Mouse (Mus musculus): Measurements from ENCODE around the gene Igsf3. TPM values are rescaled to one million over a fixed set of nuclear protein-coding genes. Genes with fewer than 3 reads are reported as not detected.

Igsf3 gene
- polyA plus RNA-seq, 1 experiment from 2014 or later: 38.0 TPM

DNA sequence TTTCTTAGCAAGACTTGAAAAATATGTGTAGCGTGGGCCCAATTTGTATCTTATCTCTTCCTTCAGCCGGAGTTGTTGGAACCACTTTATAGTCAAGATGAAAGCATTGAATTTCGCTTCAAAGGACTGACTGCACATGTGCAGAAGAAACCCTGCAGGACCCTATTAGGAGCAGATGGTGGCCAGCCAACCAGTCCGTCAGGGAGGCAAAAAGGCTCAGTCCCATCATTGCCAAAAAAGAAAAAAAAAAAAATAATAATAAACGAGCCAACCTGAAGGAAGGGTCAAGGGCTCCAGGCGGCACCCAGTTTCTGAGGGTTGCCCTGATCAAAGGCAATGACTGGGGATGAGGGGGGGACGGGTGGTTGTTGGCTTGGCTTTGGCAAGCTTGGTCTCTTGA is 83.7 kb downstream of the Igsf3 start:
- H3K4me1 ChIP-seq (replicated peaks): no peaks in the 10 kb centered on the region
- no peak overlapping the region for H3K9ac ChIP-seq
- ATAC-seq (replicated peaks; ENCODE audit: insufficient number of reproducible peaks, insufficient read depth, low FRiP score, low read depth): no peak
- H3K4me3 ChIP-seq: no peak overlapping the region
- no peak overlapping the region for H3K27ac ChIP-seq
- no peak overlapping the region for H3K4me2 ChIP-seq
- peaks cover 40% of the 10 kb centered on the region for H3K36me3 ChIP-seq
- H3K27me3 ChIP-seq: no peaks in the 10 kb centered on the region
- WGBS: 75% methylated on average over 7 of the region's 7 CpGs
- H3K9me3 ChIP-seq (replicated peaks): no peaks in the 10 kb centered on the region

- Histone ChIP-seq H3K36me3 (peaks cover 40% of the 10 kb centered on the region), H3K27me3 (no peaks in the 10 kb centered on the region), H3K9ac (no peak overlapping the region), H3K27ac (no peak overlapping the region), H3K4me2 (no peak overlapping the region), H3K4me1 (replicated peaks) (no peaks in the 10 kb centered on the region), H3K4me3 (no peak overlapping the region), H3K9me3 (replicated peaks) (no peaks in the 10 kb centered on the region)
- no peak for ATAC-seq (replicated peaks; ENCODE audit: insufficient number of reproducible peaks, insufficient read depth, low FRiP score, low read depth)
- WGBS: 78% methylated on average over 7 of the region's 7 CpGs
Observed at GRCm38 (mm10) chr3:101461046-101461445, 84.2 kb downstream of the Igsf3 start.

DNA sequence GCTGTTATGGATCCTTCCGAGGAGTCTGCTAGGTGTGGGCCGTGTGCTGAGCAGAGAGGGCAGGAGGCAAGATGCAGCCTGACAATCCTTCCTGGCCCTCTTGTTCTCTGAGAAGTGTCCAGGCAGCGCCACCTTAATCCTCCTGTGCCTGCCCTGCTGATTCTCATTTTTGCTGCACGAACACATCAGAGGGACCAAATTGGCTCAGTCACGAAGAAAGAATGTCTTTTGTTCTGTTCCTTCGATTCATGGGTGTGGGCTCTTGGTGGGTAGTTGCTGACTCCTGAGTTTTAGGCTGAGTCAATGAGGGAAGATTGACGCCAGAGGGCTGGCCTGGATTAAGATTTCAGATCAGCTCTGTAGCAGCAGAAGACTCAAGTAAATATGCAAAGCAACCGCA is 84.9 kb downstream of the Igsf3 start:
- 61% methylated on average over 8 of the region's 8 CpGs for WGBS
- H3K27ac ChIP-seq: no peak overlapping the region
- no peak overlapping the region for H3K4me2 ChIP-seq
- H3K9ac ChIP-seq: no peak overlapping the region
- no peak for ATAC-seq (replicated peaks; ENCODE audit: insufficient number of reproducible peaks, insufficient read depth, low FRiP score, low read depth)
- no peak overlapping the region for H3K4me3 ChIP-seq
- peaks cover 40% of the 10 kb centered on the region for H3K36me3 ChIP-seq
- H3K27me3 ChIP-seq: no peaks in the 10 kb centered on the region
- H3K9me3 ChIP-seq (replicated peaks): no peaks in the 10 kb centered on the region
- no peaks in the 10 kb centered on the region for H3K4me1 ChIP-seq (replicated peaks)

- WGBS: 32% methylated on average over 5 of the region's 5 CpGs
Observed at GRCm38 (mm10) chr3:101462294-101462693, 85.4 kb downstream of the Igsf3 start.

GRCm38 (mm10) chr3:101463491-101463890 is 86.6 kb downstream of the Igsf3 start:
- WGBS: 77% methylated on average over 3 of the region's 3 CpGs
- H3K4me2 ChIP-seq: no peak overlapping the region
- no peaks in the 10 kb centered on the region for H3K27me3 ChIP-seq
- H3K4me3 ChIP-seq: no peak overlapping the region
- no peak overlapping the region for H3K27ac ChIP-seq
- H3K9ac ChIP-seq: no peak overlapping the region
- no peak for ATAC-seq (replicated peaks; ENCODE audit: insufficient number of reproducible peaks, insufficient read depth, low FRiP score, low read depth)
- H3K9me3 ChIP-seq (replicated peaks): no peaks in the 10 kb centered on the region
- peaks cover 2% of the 10 kb centered on the region; the same call in 1 of the 2 replicates for H3K4me1 ChIP-seq (replicated peaks)
- H3K36me3 ChIP-seq: peaks cover 27% of the 10 kb centered on the region

More at GRCm38 (mm10) chr3:101462294-101462693, 85.4 kb downstream of the Igsf3 start:
- Histone ChIP-seq H3K4me1 (replicated peaks) (no peaks in the 10 kb centered on the region), H3K27me3 (no peaks in the 10 kb centered on the region), H3K9me3 (replicated peaks) (no peaks in the 10 kb centered on the region), H3K4me2 (no peak overlapping the region), H3K9ac (no peak overlapping the region), H3K27ac (no peak overlapping the region), H3K36me3 (peaks cover 38% of the 10 kb centered on the region), H3K4me3 (no peak overlapping the region)
- ATAC-seq (replicated peaks; ENCODE audit: insufficient number of reproducible peaks, insufficient read depth, low FRiP score, low read depth): no peak

GRCm38 (mm10) chr3:101469675-101470074 is 92.8 kb downstream of the Igsf3 start:
- Histone ChIP-seq H3K27ac (no peak overlapping the region), H3K36me3 (no peaks in the 10 kb centered on the region), H3K4me1 (replicated peaks) (peaks cover 10% of the 10 kb centered on the region; the same call in 1 of the 2 replicates), H3K9ac (no peak overlapping the region), H3K4me2 (no peak overlapping the region), H3K4me3 (no peak overlapping the region), H3K27me3 (no peaks in the 10 kb centered on the region), H3K9me3 (replicated peaks) (no peaks in the 10 kb centered on the region)
- 74% methylated on average over 9 of the region's 9 CpGs for WGBS
- no peak for ATAC-seq (replicated peaks; ENCODE audit: insufficient number of reproducible peaks, insufficient read depth, low FRiP score, low read depth)

DNA sequence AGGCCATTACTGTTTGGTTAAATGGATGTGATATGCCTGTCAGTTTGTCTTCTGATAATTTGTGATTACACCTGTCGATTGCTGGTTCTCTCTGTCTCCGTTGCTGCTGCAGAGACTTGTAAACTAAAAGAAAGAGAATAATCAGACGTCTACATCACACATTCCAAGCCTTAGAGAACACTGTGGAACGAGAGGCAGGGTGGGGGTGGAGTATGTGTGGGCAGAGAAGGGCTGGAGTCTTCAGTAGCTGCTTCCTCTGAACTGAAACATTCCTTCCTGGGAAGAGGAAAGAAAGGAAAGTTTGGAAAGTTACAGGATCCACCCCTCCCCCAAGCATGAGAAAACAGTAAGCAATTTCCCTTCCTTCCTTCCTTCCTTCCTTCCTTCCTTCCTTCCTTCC is 95.0 kb downstream of the Igsf3 start:
- Histone ChIP-seq H3K9me3 (replicated peaks) (no peaks in the 10 kb centered on the region), H3K4me3 (no peak overlapping the region), H3K4me2 (no peak overlapping the region), H3K27ac (no peak overlapping the region), H3K36me3 (no peaks in the 10 kb centered on the region), H3K4me1 (replicated peaks) (peaks cover 10% of the 10 kb centered on the region; the same call in 1 of the 2 replicates), H3K27me3 (no peaks in the 10 kb centered on the region), H3K9ac (no peak overlapping the region)
- no peak for ATAC-seq (replicated peaks; ENCODE audit: insufficient number of reproducible peaks, insufficient read depth, low FRiP score, low read depth)
- 19% methylated on average over 4 of the region's 4 CpGs for WGBS

- no peak for ATAC-seq (replicated peaks; ENCODE audit: insufficient number of reproducible peaks, insufficient read depth, low FRiP score, low read depth)
- Histone ChIP-seq H3K27me3 (no peaks in the 10 kb centered on the region), H3K9ac (no peak overlapping the region), H3K4me3 (no peak overlapping the region), H3K4me1 (replicated peaks) (peaks cover 4% of the 10 kb centered on the region; the same call in 1 of the 2 replicates), H3K4me2 (no peak overlapping the region), H3K27ac (no peak overlapping the region), H3K36me3 (no peaks in the 10 kb centered on the region), H3K9me3 (replicated peaks) (no peaks in the 10 kb centered on the region)
- 87% methylated on average over 6 of the region's 6 CpGs for WGBS
Observed at GRCm38 (mm10) chr3:101481951-101482350, 105.1 kb downstream of the Igsf3 start.

GRCm38 (mm10) chr3:101483256-101483983 is 106.5 kb downstream of the Igsf3 start:
- Histone ChIP-seq H3K27ac (no peak overlapping the region), H3K4me1 (replicated peaks) (peaks cover 4% of the 10 kb centered on the region; the same call in 1 of the 2 replicates), H3K36me3 (no peaks in the 10 kb centered on the region), H3K4me2 (no peak overlapping the region), H3K9me3 (replicated peaks) (no peaks in the 10 kb centered on the region), H3K4me3 (no peak overlapping the region), H3K9ac (no peak overlapping the region), H3K27me3 (no peaks in the 10 kb centered on the region)
- 65% methylated on average over 3 of the region's 3 CpGs for WGBS
- ATAC-seq (replicated peaks; ENCODE audit: insufficient number of reproducible peaks, insufficient read depth, low FRiP score, low read depth): no peak

DNA sequence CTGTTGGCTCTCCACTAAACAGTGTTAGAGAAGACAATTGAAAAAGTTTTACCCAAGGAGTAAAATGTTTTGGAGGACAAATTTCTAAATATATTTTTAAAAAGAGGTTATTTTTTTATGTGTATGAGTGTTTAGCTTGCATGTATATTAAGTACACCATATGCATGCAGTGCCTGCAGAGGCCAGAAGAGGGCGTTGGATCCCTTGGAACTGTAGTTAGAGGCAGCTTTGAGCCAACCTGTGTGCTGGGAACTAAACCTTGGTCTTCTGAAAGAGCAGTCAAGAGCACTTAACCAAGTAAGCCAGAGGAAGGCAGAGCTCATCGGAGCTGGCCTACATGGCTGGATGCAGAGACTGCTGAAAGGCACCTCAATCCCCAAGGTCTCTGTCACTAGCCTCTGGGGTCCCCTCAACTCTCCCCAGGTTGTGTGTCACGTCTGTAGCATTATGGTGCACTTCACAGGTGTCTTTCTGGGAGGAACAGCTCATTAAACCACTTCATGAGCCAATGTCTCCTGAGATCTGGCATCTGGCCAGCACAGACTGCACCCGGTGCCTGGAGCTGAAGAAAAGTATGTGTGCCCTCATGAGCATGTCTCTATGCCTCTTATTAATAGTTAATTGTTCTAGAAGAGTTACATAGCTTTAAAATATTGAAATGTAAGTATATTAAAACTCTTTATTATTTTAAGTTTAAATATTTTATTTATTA is 109.3 kb downstream of the Igsf3 start:
- WGBS: 40% methylated on average over 4 of the region's 4 CpGs
- Histone ChIP-seq H3K4me3 (no peak overlapping the region), H3K4me1 (replicated peaks) (peaks cover 4% of the 10 kb centered on the region; the same call in 1 of the 2 replicates), H3K36me3 (no peaks in the 10 kb centered on the region), H3K27me3 (no peaks in the 10 kb centered on the region), H3K9ac (no peak overlapping the region), H3K27ac (no peak overlapping the region), H3K9me3 (replicated peaks) (no peaks in the 10 kb centered on the region), H3K4me2 (no peak overlapping the region)
- ATAC-seq (replicated peaks; ENCODE audit: insufficient number of reproducible peaks, insufficient read depth, low FRiP score, low read depth): no peak

DNA sequence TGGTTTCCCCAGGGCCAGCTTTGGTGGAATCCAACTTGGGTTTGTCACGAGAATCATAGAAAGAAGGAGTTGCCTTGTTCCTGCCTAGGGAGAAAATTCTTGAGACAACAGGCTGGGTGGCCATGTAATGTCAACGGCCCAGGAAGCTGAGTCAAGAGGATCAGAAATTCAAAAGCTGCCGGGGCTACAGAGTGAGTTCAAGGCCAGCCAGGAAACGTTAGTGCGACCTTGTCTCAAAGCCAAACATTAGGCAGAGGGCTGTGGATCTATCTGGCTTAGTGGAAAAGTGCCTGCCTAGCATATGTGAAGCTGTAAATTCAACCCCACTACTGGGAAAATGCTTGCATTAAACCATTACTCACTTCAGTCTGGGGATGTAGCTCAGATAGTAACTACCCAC is 110.6 kb downstream of the Igsf3 start:
- Histone ChIP-seq H3K4me3 (no peak overlapping the region), H3K27ac (no peak overlapping the region), H3K9me3 (replicated peaks) (no peaks in the 10 kb centered on the region), H3K27me3 (no peaks in the 10 kb centered on the region), H3K4me2 (no peak overlapping the region), H3K9ac (no peak overlapping the region), H3K36me3 (no peaks in the 10 kb centered on the region), H3K4me1 (replicated peaks) (peaks cover 4% of the 10 kb centered on the region; the same call in 1 of the 2 replicates)
- WGBS: 76% methylated on average over 5 of the region's 5 CpGs
- ATAC-seq (replicated peaks; ENCODE audit: insufficient number of reproducible peaks, insufficient read depth, low FRiP score, low read depth): no peak

Data from heart, embryonic 15.5 days (tissue).